Mouse (Mus musculus) lung, embryonic 15.5 days (tissue): Measurements from ENCODE around the gene Slc4a11. TPM values are rescaled to one million over a fixed set of nuclear protein-coding genes. Genes with fewer than 3 reads are reported as not detected.
A peak's percentile ranks its signal among the peaks of the same experiment; 100 is the strongest.

Experiments
- ATAC-seq: fragments of 200-750 bp; cut with Nextera tagmentation; 2 replicates; pipeline ENCODE4 v1.8.0; 2017; ENCODE audit warnings: moderate number of reproducible peaks, borderline replicate concordance; ENCODE audit not compliant: low FRiP score, low TSS enrichment; ENCODE audit errors: extremely low read depth
- H3K27ac ChIP-seq: fragments of 300-500 bp; sonication (generic); 2 replicates; pipeline ENCODE4 v1.5.1; 2015; ENCODE audit warnings: moderate library complexity, mild to moderate bottlenecking, inconsistent platforms
- H3K27me3 ChIP-seq: fragments of 300-500 bp; sonication (generic); 2 replicates; pipeline ENCODE4 v1.6.1; 2015; ENCODE audit warnings: inconsistent platforms
- H3K36me3 ChIP-seq: fragments of 300-500 bp; sonication (generic); 2 replicates; pipeline ENCODE4 v1.6.1; 2015; ENCODE audit warnings: inconsistent platforms
- H3K4me1 ChIP-seq: fragments of 300-500 bp; sonication (generic); 2 replicates; pipeline ENCODE4 v1.6.1; 2015; ENCODE audit warnings: inconsistent platforms
- H3K4me2 ChIP-seq: fragments of 300-500 bp; sonication (generic); 2 replicates; pipeline ENCODE4 v1.6.1; 2015; ENCODE audit warnings: inconsistent platforms, mild to moderate bottlenecking, moderate library complexity
- H3K4me3 ChIP-seq: fragments of 300-500 bp; sonication (generic); 2 replicates; pipeline ENCODE4 v1.5.1; 2015; ENCODE audit warnings: mild to moderate bottlenecking, inconsistent platforms
- H3K9ac ChIP-seq: fragments of 300-500 bp; sonication (generic); 2 replicates; pipeline ENCODE4 v1.6.1; 2015; ENCODE audit warnings: inconsistent platforms
- H3K9me3 ChIP-seq: fragments of 300-500 bp; sonication (generic); 2 replicates; pipeline ENCODE4 v1.6.1; 2016; ENCODE audit warnings: inconsistent platforms
- WGBS: fragments of 180-500 bp; shearing (Covaris S2); methylation state at CpG from one replicate; pipeline ENCODE4 v1.1.7; 2015; 5-methylcytosine and 5-hydroxymethylcytosine counted together
- polyA plus RNA-seq: library from polyadenylated mRNA; unstranded; fragments of >200 nt; fragmentation: Nextera tagmentation; extraction: Ambion mirVana; gene quantifications from 2 replicates; pipeline ENCODE4 v1.2.1, GENCODE M21; 2015

Gene Slc4a11
- polyA plus RNA-seq, 1 experiment from 2014 or later: 0.70 TPM

- ATAC-seq: no peak
- H3K27ac ChIP-seq: no peak overlapping the region
- 59% methylated on average over 10 of the region's 10 CpGs for WGBS
- no peak overlapping the region for H3K4me3 ChIP-seq
- H3K9ac ChIP-seq: no peak overlapping the region
- H3K27me3 ChIP-seq: no peaks in the 10 kb centered on the region
- peaks cover 5% of the 10 kb centered on the region for H3K36me3 ChIP-seq
- peaks cover 7% of the 10 kb centered on the region; the same call in 1 of the 2 replicates for H3K4me1 ChIP-seq
- no peak overlapping the region for H3K4me2 ChIP-seq
- no peaks in the 10 kb centered on the region for H3K9me3 ChIP-seq
Observed at GRCm38 (mm10) chr2:130707057-130707456, 9.7 kb upstream of the Slc4a11 start.

- Histone ChIP-seq H3K4me1 (peaks cover 7% of the 10 kb centered on the region; the same call in 1 of the 2 replicates), H3K9ac (no peak overlapping the region), H3K4me3 (no peak overlapping the region), H3K4me2 (no peak overlapping the region), H3K27ac (no peak overlapping the region), H3K36me3 (peaks cover 5% of the 10 kb centered on the region), H3K9me3 (no peaks in the 10 kb centered on the region), H3K27me3 (no peaks in the 10 kb centered on the region)
- WGBS: 51% methylated on average over 4 of the region's 4 CpGs
- no peak for ATAC-seq
Observed at GRCm38 (mm10) chr2:130706602-130707001, 9.3 kb upstream of the Slc4a11 start.

GRCm38 (mm10) chr2:130705178-130705577 lies 7.9 kb upstream of the Slc4a11 start:
- WGBS: 59% methylated on average over 6 of the region's 6 CpGs
- H3K36me3 ChIP-seq: peaks cover 3% of the 10 kb centered on the region; the same call in 1 of the 2 replicates
- no peak for ATAC-seq
- peaks cover under 1% of the 10 kb centered on the region; the same call in 1 of the 2 replicates for H3K27me3 ChIP-seq
- no peak overlapping the region for H3K27ac ChIP-seq
- H3K9ac ChIP-seq: no peak overlapping the region
- no peaks in the 10 kb centered on the region for H3K9me3 ChIP-seq
- no peak overlapping the region for H3K4me2 ChIP-seq
- H3K4me1 ChIP-seq: peaks cover 7% of the 10 kb centered on the region; the same call in 1 of the 2 replicates
- H3K4me3 ChIP-seq: no peak overlapping the region

GRCm38 (mm10) chr2:130704040-130705001 lies 7.0 kb upstream of the Slc4a11 start:
- peak; percentile 48 for ATAC-seq
- Histone ChIP-seq H3K9ac (no peak overlapping the region), H3K9me3 (no peaks in the 10 kb centered on the region), H3K27ac (peak overlapping the region; percentile 4; the same call in 1 of the 2 replicates), H3K4me3 (no peak overlapping the region), H3K27me3 (peaks cover 7% of the 10 kb centered on the region; the same call in 1 of the 2 replicates), H3K4me1 (peaks cover 7% of the 10 kb centered on the region; the same call in 1 of the 2 replicates), H3K36me3 (no peaks in the 10 kb centered on the region), H3K4me2 (no peak overlapping the region)
- 50% methylated on average over 9 of the region's 9 CpGs for WGBS

GRCm38 (mm10) chr2:130697821-130698266 lies 525 bp upstream of the Slc4a11 start:
- 3% methylated on average over 14 of the region's 14 CpGs for WGBS
- Histone ChIP-seq H3K9me3 (no peaks in the 10 kb centered on the region), H3K4me3 (peak overlapping the region; percentile 52), H3K27ac (no peak overlapping the region), H3K36me3 (no peaks in the 10 kb centered on the region), H3K27me3 (peaks cover 50% of the 10 kb centered on the region), H3K4me1 (peaks cover 10% of the 10 kb centered on the region), H3K9ac (peak overlapping the region; percentile 30; the same call in 1 of the 2 replicates), H3K4me2 (peak overlapping the region; percentile 95)
- ATAC-seq: peak; percentile 20; the same call in 1 of the 2 replicates

GRCm38 (mm10) chr2:130696700-130697152 lies 593 bp downstream of the Slc4a11 start:
- peaks cover 10% of the 10 kb centered on the region for H3K4me1 ChIP-seq
- H3K4me2 ChIP-seq: peak overlapping the region; percentile 95
- WGBS: under 1% methylated on average over 31 of the region's 31 CpGs
- H3K9me3 ChIP-seq: no peaks in the 10 kb centered on the region
- H3K27ac ChIP-seq: no peak overlapping the region
- peaks cover 50% of the 10 kb centered on the region for H3K27me3 ChIP-seq
- ATAC-seq: peak; percentile 43; the same call in 1 of the 2 replicates
- peak overlapping the region; percentile 30 for H3K9ac ChIP-seq
- H3K36me3 ChIP-seq: no peaks in the 10 kb centered on the region
- peak overlapping the region; percentile 52 for H3K4me3 ChIP-seq

- H3K4me2 ChIP-seq: no peak overlapping the region
- H3K27me3 ChIP-seq: peaks cover 37% of the 10 kb centered on the region
- no peaks in the 10 kb centered on the region for H3K9me3 ChIP-seq
- H3K36me3 ChIP-seq: no peaks in the 10 kb centered on the region
- no peak overlapping the region for H3K27ac ChIP-seq
- H3K4me1 ChIP-seq: peaks cover 10% of the 10 kb centered on the region
- no peak overlapping the region for H3K9ac ChIP-seq
- WGBS: 33% methylated on average over 3 of the region's 3 CpGs
- H3K4me3 ChIP-seq: no peak overlapping the region
- no peak for ATAC-seq
Observed at GRCm38 (mm10) chr2:130693563-130693962, 3.8 kb downstream of the Slc4a11 start.

GRCm38 (mm10) chr2:130689011-130689410 lies 8.3 kb downstream of the Slc4a11 start:
- Histone ChIP-seq H3K9ac (no peak overlapping the region), H3K36me3 (no peaks in the 10 kb centered on the region)
- ATAC-seq: no peak

GRCm38 (mm10) chr2:130685426-130685825 lies 11.9 kb downstream of the Slc4a11 start:
- WGBS: 81% methylated on average over 9 of the region's 9 CpGs
- Histone ChIP-seq H3K27ac (no peak overlapping the region), H3K36me3 (peaks cover 18% of the 10 kb centered on the region), H3K4me1 (no peaks in the 10 kb centered on the region), H3K4me3 (no peak overlapping the region), H3K9ac (no peak overlapping the region), H3K9me3 (no peaks in the 10 kb centered on the region), H3K4me2 (no peak overlapping the region), H3K27me3 (no peaks in the 10 kb centered on the region)
- no peak for ATAC-seq

More at GRCm38 (mm10) chr2:130689011-130689410, 8.3 kb downstream of the Slc4a11 start:
- H3K27me3 ChIP-seq: no peaks in the 10 kb centered on the region
- no peak overlapping the region for H3K27ac ChIP-seq
- no peak overlapping the region for H3K4me3 ChIP-seq
- 73% methylated on average over 2 of the region's 2 CpGs for WGBS
- no peaks in the 10 kb centered on the region for H3K4me1 ChIP-seq
- H3K4me2 ChIP-seq: no peak overlapping the region
- no peaks in the 10 kb centered on the region for H3K9me3 ChIP-seq

- H3K4me2 ChIP-seq: no peak overlapping the region
- H3K27me3 ChIP-seq: no peaks in the 10 kb centered on the region
- no peak for ATAC-seq
- H3K4me3 ChIP-seq: no peak overlapping the region
- no peaks in the 10 kb centered on the region for H3K4me1 ChIP-seq
- no peak overlapping the region for H3K9ac ChIP-seq
- 82% methylated on average over 3 of the region's 3 CpGs for WGBS
- H3K27ac ChIP-seq: no peak overlapping the region
- H3K36me3 ChIP-seq: peaks cover 56% of the 10 kb centered on the region
- no peaks in the 10 kb centered on the region for H3K9me3 ChIP-seq
Observed at GRCm38 (mm10) chr2:130681531-130681930, 15.8 kb downstream of the Slc4a11 start.

- Histone ChIP-seq H3K36me3 (peaks cover 71% of the 10 kb centered on the region), H3K4me1 (no peaks in the 10 kb centered on the region), H3K9me3 (no peaks in the 10 kb centered on the region), H3K9ac (no peak overlapping the region), H3K4me3 (no peak overlapping the region), H3K27me3 (no peaks in the 10 kb centered on the region), H3K27ac (no peak overlapping the region), H3K4me2 (no peak overlapping the region)
- no peak for ATAC-seq
- 90% methylated on average over 6 of the region's 6 CpGs for WGBS
Observed at GRCm38 (mm10) chr2:130679899-130680298, 17.4 kb downstream of the Slc4a11 start.

GRCm38 (mm10) chr2:130679154-130679553 lies 18.2 kb downstream of the Slc4a11 start:
- Histone ChIP-seq H3K4me3 (no peak overlapping the region), H3K4me1 (no peaks in the 10 kb centered on the region), H3K9me3 (no peaks in the 10 kb centered on the region), H3K9ac (no peak overlapping the region), H3K4me2 (no peak overlapping the region), H3K27me3 (no peaks in the 10 kb centered on the region), H3K27ac (no peak overlapping the region), H3K36me3 (peaks cover 77% of the 10 kb centered on the region)
- ATAC-seq: no peak
- 92% methylated on average over 12 of the region's 12 CpGs for WGBS
